ENCODE assay signal across 9 mouse cellular contexts in genomic region chr7:47132180-47132930, GRCm38 (mm10). TPM values are rescaled to one million over a fixed set of nuclear protein-coding genes. Genes with fewer than 3 reads are reported as not detected.
DNase-seq lines count a peak whose midpoint lies in the region; ATAC-seq and TF ChIP-seq lines count a peak whose summit lies in the region.
"Had no signal": no experiment of that assay in that cellular context is flagged by ENCODE, and none has a peak within 500 bp of the region (broad histone marks: within the 10 kb centered on the region; RNA-seq: fewer than 3 reads in every experiment).

No protein-coding gene starts in this region.

- H3K4me3 ChIP-seq in cortical plate, adult 2 months (ENCODE audit: insufficient read depth, low read length): peak overlapping the region; percentile 82
- H3K4me3 ChIP-seq in heart, embryonic 14.5 days (ENCODE audit: control insufficient read depth in 1 of 2, insufficient read depth in 1 of 2, low read depth in 1 of 2, low read length in 2 of 2): peak overlapping the region; percentile 60 to 64
- H3K4me3 ChIP-seq in midbrain, embryonic 10.5 days: peak overlapping the region; percentile 89
- H3K4me3 ChIP-seq in stomach, postnatal 0 days (ENCODE audit: low read depth, low read length): peak overlapping the region; percentile 44
- H3K4me3 ChIP-seq: erythroblast, embryonic 14.5 days had no signal

- peaks cover 59% of the 10 kb centered on the region for H3K27me3 ChIP-seq in heart, embryonic 14.5 days (ENCODE audit: control insufficient read depth, insufficient read depth, low read length)
- H3K27me3 ChIP-seq in midbrain, embryonic 10.5 days (ENCODE audit: low read depth, poor library complexity, severe bottlenecking): peaks cover 62% of the 10 kb centered on the region
- peaks cover 3% of the 10 kb centered on the region for H3K27me3 ChIP-seq in stomach, postnatal 0 days (ENCODE audit: control insufficient read depth, insufficient read depth, low read length)

- 0 out of 2 replicates have a peak, but pooled peaks have one; percentile 5 for TF ChIP-seq CTCF in cortical plate, adult 2 months (IDR thresholded peaks at IDR 0.05; ENCODE audit: extremely low read depth, insufficient read depth, low read length)
- TF ChIP-seq CTCF in stomach, postnatal 0 days (IDR thresholded peaks at IDR 0.05; ENCODE audit: low read depth): peak; percentile 10; the same call in 1 of the 2 replicates

- WGBS in heart, embryonic 14.5 days: under 1% methylated on average over 65 of the region's 65 CpGs
- under 1% methylated on average over 65 of the region's 65 CpGs for WGBS in midbrain, embryonic 10.5 days
- WGBS in stomach, postnatal 0 days: under 1% methylated on average over 65 of the region's 65 CpGs

- H3K4me1 ChIP-seq in cortical plate, adult 2 months (ENCODE audit: control insufficient read depth, insufficient read depth, low read length): peaks cover 3% of the 10 kb centered on the region
- peaks cover 2 to 6% of the 10 kb centered on the region in 2 experiments; a peak in 2 of 4 replicates for H3K4me1 ChIP-seq in heart, embryonic 14.5 days (ENCODE audit: control insufficient read depth in 2 of 2, insufficient read depth in 2 of 2, low read length in 2 of 2)
- H3K4me1 ChIP-seq in midbrain, embryonic 10.5 days: peaks cover 19% of the 10 kb centered on the region
- H3K4me1 ChIP-seq in stomach, postnatal 0 days (replicated peaks; ENCODE audit: control insufficient read depth, insufficient read depth): peaks cover 4% of the 10 kb centered on the region; the same call in 1 of the 2 replicates

- peak overlapping the region; percentile 52 for H3K9ac ChIP-seq in heart, embryonic 14.5 days (ENCODE audit: low read length)
- peak overlapping the region; percentile 31; the same call in 1 of the 2 replicates for H3K9ac ChIP-seq in stomach, postnatal 0 days (ENCODE audit: low read length)

- H3K4me2 ChIP-seq in heart, embryonic 14.5 days (ENCODE audit: low read length): peak overlapping the region; percentile 99
- H3K4me2 ChIP-seq in stomach, postnatal 0 days (replicated peaks; ENCODE audit: low read depth): peak overlapping the region; percentile 86

- no peaks in the 10 kb centered on the region for H3K36me3 ChIP-seq in heart, embryonic 14.5 days (ENCODE audit: control insufficient read depth, insufficient read depth, low read length)
- no peaks in the 10 kb centered on the region for H3K36me3 ChIP-seq in midbrain, embryonic 10.5 days
- no peaks in the 10 kb centered on the region for H3K36me3 ChIP-seq in stomach, postnatal 0 days (ENCODE audit: control insufficient read depth, insufficient read depth, low read length)

- peak; percentile 64; the same call in 1 of the 2 replicates for TF ChIP-seq POLR2A in cortical plate, adult 2 months (IDR thresholded peaks at IDR 0.05; ENCODE audit: extremely low read depth, insufficient read depth, low read length)

- no peak for ATAC-seq in heart, embryonic 14.5 days (ENCODE audit: insufficient number of reproducible peaks, insufficient read depth, low FRiP score, low read depth)
- ATAC-seq in stomach, postnatal 0 days (ENCODE audit: low FRiP score, low TSS enrichment): peak; percentile 40

- no peaks in the 10 kb centered on the region for H3K9me3 ChIP-seq in heart, embryonic 14.5 days (ENCODE audit: control insufficient read depth, low read length)
- H3K9me3 ChIP-seq in midbrain, embryonic 10.5 days (replicated peaks): no peaks in the 10 kb centered on the region
- H3K9me3 ChIP-seq in stomach, postnatal 0 days (ENCODE audit: control insufficient read depth, low read length): no peaks in the 10 kb centered on the region

- H3K27ac ChIP-seq in cortical plate, adult 2 months (ENCODE audit: insufficient read depth, low read length): peak overlapping the region; percentile 96
- H3K27ac ChIP-seq in heart, embryonic 14.5 days (replicated peaks in 1 of 2; ENCODE audit: control insufficient read depth in 1 of 2, insufficient read depth in 1 of 2, low read depth in 2 of 2, low read length in 2 of 2): no peak overlapping the region
- H3K27ac ChIP-seq in midbrain, embryonic 10.5 days (replicated peaks): peak overlapping the region; percentile 86
- H3K27ac ChIP-seq in stomach, postnatal 0 days (replicated peaks): no peak overlapping the region

- no peak for TF ChIP-seq EP300 in stomach, postnatal 0 days (optimal IDR thresholded peaks at IDR 0.05)

- peak; percentile 5 for DNase-seq in thymus, postnatal 14 days
- no peak for DNase-seq in thymus, postnatal 0 days (ENCODE audit: low spot score)
- peak; percentile 71 to 78 for DNase-seq in layer of hippocampus, postnatal 36 days
- DNase-seq in midbrain, embryonic 10.5 days (ENCODE audit: low spot score): peak; percentile 75
- peak; percentile 15 for DNase-seq in stomach, postnatal 0 days (ENCODE audit: low spot score)
- DNase-seq in spleen, adult 12 weeks (ENCODE audit: low spot score): no peak

RNA-seq across cellular contexts. Expression of gene Ptpn5, which starts 1.1 kb away (rescaled TPM):
- polyA plus RNA-seq in thymus, postnatal 0 days (2015; fragmentation: Nextera tagmentation; extraction: Ambion mirVana): 0.24 and 0.27 TPM in 2 replicates
- polyA plus RNA-seq in cortical plate, adult 2 months (2012; rRNA removed): 205 and 221 TPM in 2 replicates
- 0.09 TPM in 2 replicates for polyA plus RNA-seq in heart, embryonic 14.5 days (2014; fragmentation: Nextera tagmentation; extraction: Ambion mirVana)
- total RNA-seq in layer of hippocampus, postnatal 36 days (2021): 10 to 100 TPM; 92.7 to 95.8 TPM
- 6.6 and 17.6 TPM in 2 replicates for polyA plus RNA-seq in midbrain, embryonic 10.5 days (2016; fragmentation: Nextera tagmentation; extraction: Ambion mirVana)
- polyA plus RNA-seq in stomach, postnatal 0 days (2015; fragmentation: Nextera tagmentation; extraction: Ambion mirVana): 0.33 and 0.42 TPM in 2 replicates
- polyA plus RNA-seq: erythroblast, embryonic 14.5 days had no signal

Comparison
In these comparisons a context has a peak if more than half of its experiments do, and no peak if none do; other contexts are left out.
1. DNase-seq: peak in thymus, postnatal 14 days (single experiment), layer of hippocampus, postnatal 36 days (2 of 2), midbrain, embryonic 10.5 days (single experiment) and stomach, postnatal 0 days (single experiment); none in thymus, postnatal 0 days (single experiment) and spleen, adult 12 weeks (single experiment).
2. H3K27ac ChIP-seq: peak in cortical plate, adult 2 months (single experiment) and midbrain, embryonic 10.5 days (single experiment); none in heart, embryonic 14.5 days (0 of 2) and stomach, postnatal 0 days (single experiment).
3. RNA of gene Ptpn5, which starts 1.1 kb away (polyA plus RNA-seq): 205 to 221 TPM in cortical plate, adult 2 months; 6.6 to 17.6 TPM in midbrain, embryonic 10.5 days, 0.33 to 0.42 TPM in stomach, postnatal 0 days, 0.24 to 0.27 TPM in thymus, postnatal 0 days and 0.09 TPM in heart, embryonic 14.5 days; every median in the first group is over 10 times any median in the second.
4. Peak in every context shown above with its lines, with median percentiles within 50 percentile points of each other: H3K4me3 ChIP-seq.